Mouse (Mus musculus) cerebellum, postnatal 36 days (tissue): ENCODE measurements at regions not wholly inside any gene's neighbourhood (a gene's known extent, or its start where the extent isn't known, plus 50 kb on each side); places are given as distances from the start of the nearest gene placed in this dataset.

Experiments used
- DNase-seq, 2 experiments: peaks; one replicate each; pipeline ENCODE4 v3.0.0; 2021 to 2022; ENCODE audit warnings: mixed read lengths in 2 of 2

- peak; percentile 30 to 39 for DNase-seq
These were observed 94.9 kb upstream of the St8sia4 start for GRCm38 (mm10) chr1:95762244-95762643.

- no peak for DNase-seq
These were observed 86.9 kb upstream of the St8sia4 start for GRCm38 (mm10) chr1:95754071-95754915.

GRCm38 (mm10) chr1:95753517-95753916 lies 86.1 kb upstream of the St8sia4 start:
- DNase-seq, result no peak

- no peak for DNase-seq
These were observed 81.6 kb upstream of the St8sia4 start for GRCm38 (mm10) chr1:95748940-95749339.

GRCm38 (mm10) chr1:95747287-95747686 lies 79.9 kb upstream of the St8sia4 start:
- DNase-seq, result no peak

GRCm38 (mm10) chr1:95744446-95744845 lies 77.1 kb upstream of the St8sia4 start:
- DNase-seq, result no peak

- DNase-seq, result no peak
These were observed 76.0 kb upstream of the St8sia4 start for GRCm38 (mm10) chr1:95743334-95743733.

GRCm38 (mm10) chr1:95719449-95719848 lies 52.1 kb upstream of the St8sia4 start:
- DNase-seq, result no peak

GRCm38 (mm10) chr1:95718794-95719193 lies 51.4 kb upstream of the St8sia4 start:
- no peak for DNase-seq
